Mouse (Mus musculus): ENCODE results near the gene Zeb2.

Gene Zeb2

DNA sequence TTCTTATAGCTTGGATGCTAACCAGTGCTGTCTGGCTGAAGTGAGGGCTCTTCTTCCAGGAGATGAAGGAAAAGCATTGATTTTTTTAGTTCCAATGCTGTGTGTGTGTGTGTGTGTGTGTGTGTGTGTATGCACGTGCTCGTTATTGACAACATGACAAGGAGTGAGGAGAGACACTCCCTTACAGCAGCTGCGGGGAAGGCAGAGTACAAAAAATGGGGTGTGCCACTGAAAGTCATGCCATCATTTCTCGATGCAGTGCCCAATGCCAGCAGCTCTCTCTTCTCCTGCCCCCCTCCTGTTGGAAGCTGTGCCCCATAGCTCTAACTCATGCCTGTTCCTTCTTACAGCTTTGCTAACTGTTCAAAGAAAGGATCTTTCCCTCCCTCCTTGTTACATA lies 56.4 kb downstream of the Zeb2 start:
- no peak for DNase-seq (ENCODE audit: low spot score)

DNA sequence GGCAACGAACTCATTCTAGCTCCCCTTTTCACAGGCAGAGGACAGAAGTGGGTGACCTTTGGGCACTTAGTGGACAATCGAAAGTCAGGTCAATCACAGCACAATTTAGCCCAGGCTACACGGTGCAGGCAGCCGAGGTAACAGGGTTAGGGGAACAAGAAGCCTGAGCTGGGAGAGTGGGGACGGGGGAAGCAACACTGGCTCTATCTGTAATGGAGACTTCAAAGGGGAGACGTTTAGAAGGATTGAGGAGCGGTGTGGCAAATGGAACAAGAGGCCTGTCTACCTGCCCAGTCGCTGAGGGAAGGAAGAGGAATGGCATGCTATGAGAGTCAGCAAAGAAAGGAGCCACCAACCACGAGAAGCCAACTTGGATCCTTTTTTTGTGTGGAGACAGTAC lies 57.0 kb downstream of the Zeb2 start:
- DNase-seq (ENCODE audit: low spot score), result no peak

DNA sequence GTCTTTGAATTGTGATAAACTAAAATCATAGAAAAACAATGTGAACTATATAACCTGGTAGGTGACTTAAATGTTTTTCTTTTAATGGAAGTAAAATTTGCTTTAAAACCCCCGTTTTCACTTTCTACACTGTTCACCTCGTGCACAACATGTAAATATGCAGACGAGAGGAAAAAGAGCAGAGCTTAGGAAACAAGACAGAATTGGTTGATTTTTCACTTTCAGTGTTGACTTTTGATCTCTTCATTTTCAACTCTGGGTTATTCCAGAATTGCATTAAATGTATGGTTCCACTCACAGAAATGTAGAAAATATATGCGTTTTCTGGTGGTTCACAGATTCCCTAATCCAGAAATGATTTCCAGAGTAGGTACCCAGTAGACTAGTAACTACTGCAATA lies 57.6 kb downstream of the Zeb2 start:
- no peak for DNase-seq (ENCODE audit: low spot score)

DNA sequence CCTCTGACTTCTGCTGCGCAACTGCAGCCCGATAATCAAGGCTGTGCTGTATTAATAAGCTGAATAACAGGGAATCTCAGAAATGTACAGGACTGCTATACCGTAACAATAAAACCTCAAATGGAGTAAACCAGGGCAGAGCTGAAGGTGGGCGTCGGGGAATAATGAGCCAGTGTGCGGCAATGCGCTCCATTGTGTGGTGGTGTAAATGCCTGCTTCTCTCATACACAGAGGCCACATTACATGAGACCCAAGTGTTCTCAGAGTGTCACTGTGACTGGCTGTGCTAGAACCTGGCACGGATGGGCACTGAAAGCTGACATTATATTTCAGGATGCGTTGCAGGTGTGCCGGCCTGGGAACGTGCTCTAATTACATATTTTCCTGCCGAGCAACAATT lies 58.2 kb downstream of the Zeb2 start:
- DNase-seq (ENCODE audit: low spot score), result no peak

DNA sequence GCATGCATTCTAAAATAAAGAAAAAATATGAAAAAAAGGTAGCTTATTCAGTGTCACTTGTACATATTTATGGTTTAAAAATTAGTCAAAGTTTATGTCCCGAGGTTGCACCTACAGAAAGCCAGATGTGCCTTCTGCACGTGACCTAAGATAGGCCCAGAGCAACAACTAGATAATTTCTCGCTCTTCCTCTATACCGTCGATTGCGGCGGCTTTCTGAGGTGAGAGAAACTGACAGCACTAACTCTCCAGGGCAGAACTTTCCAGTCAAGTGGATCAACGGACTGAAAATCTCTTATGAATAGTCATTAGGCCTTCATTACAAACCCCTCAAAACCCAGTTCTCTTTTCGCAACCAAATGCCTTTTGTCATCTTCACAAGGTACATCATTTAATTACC lies 59.0 kb downstream of the Zeb2 start:
- DNase-seq (ENCODE audit: low spot score), result no peak

- no peak for DNase-seq (ENCODE audit: low spot score)
Measured at GRCm38 (mm10) chr2:45056856-45057562, 60.2 kb downstream of the Zeb2 start.

GRCm38 (mm10) chr2:45055926-45056325 lies 61.3 kb downstream of the Zeb2 start:
- DNase-seq (ENCODE audit: low spot score), result no peak

- no peak for DNase-seq (ENCODE audit: low spot score)
Measured at GRCm38 (mm10) chr2:45055034-45055615, 62.1 kb downstream of the Zeb2 start.

DNA sequence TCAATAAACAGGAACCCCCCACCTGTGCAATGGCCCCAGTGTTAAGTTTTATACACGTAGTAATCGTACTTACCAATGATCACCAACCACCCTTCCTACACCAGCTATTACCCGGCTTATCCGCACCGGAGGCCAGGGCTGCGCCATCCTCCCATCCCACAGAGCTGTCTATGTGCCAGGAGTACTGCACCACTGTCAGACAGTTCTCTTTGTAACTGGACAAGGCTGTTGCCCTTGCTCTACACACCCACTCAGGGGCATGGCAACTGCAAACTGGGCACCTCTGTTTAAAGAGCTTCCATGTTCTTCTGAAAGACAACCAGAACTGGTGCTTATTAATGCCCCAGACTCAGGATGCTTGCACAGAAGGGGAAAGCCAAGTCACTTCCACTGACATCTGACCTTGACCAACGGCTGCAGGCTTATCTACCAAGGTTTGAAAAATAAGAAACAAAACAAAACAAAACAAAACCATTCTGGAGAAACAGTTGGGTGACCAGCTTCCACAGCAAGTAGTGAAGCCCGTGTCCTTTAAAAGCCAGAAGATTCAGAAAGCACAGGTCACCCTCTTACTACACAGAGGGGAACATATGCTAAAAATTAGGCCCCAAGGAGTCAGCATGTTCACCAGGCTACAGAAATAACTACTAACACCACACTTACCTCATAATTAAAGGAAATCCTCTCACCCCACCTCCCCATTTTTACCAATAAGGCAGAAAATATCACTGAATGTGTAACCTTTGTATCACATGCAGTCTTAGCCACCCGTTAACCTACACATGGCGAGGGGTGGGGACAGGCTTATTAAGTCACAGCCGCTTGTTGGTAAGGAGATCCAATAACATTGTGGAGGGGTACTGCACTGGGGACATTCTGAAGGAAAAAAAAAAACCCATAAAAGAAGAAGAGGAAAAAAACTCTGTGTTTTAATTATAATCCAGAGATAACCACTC lies 62.8 kb downstream of the Zeb2 start:
- no peak for DNase-seq (ENCODE audit: low spot score)

GRCm38 (mm10) chr2:45052587-45052986 lies 64.6 kb downstream of the Zeb2 start:
- DNase-seq (ENCODE audit: low spot score), result no peak

GRCm38 (mm10) chr2:45051321-45051720 lies 65.9 kb downstream of the Zeb2 start:
- no peak for DNase-seq (ENCODE audit: low spot score)

DNA sequence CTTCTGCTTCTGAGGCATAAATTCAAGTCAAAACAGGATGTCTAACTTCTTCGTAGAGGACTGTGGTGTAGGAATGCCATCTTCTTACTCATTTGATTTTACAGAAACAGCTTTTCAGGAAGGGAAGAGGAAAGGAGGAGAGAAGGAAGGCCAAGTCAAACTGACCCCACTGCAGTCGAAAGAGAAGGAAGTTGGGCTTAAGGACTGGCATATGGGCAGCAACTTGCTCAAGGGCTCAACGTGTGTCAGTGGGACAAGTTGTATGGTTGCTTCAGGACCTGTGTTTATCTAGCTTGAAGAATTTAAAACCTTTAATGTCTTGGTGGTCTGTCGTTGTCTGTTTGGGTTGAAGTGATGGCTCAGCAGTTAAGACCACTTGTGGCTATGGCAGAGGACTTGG lies 67.3 kb downstream of the Zeb2 start:
- no peak for DNase-seq (ENCODE audit: low spot score)

GRCm38 (mm10) chr2:45049279-45049678 lies 67.9 kb downstream of the Zeb2 start:
- no peak for DNase-seq (ENCODE audit: low spot score)

DNA sequence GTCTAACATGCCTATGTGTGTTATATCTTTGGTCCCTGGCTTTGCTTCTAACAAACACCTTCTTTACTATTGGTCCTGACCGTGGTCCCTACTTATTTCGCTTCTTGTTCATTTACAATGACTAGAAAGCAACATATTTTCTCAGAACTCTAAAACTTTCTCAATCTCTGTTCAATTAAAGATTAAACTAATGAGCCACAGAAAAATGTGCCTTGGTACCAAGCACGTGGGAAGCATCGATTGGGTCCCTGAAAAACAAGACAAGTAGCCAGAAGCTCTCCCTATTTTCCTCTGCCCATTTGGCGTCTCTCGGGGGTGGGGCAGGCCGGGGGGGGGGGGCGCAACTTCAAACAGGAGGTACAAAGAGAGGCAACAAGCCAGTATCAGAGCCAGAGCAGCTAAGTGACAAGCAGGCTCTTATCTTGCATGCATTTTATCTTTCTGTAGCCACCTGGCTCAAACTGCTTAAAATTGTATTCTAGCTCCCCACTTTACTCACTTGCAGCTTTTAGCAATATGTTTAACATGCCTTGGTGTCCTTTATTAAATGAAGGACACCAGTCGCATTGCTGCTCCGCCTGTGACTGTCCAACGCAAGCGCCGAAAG lies 76.4 kb downstream of the Zeb2 start:
- no peak for DNase-seq (ENCODE audit: low spot score)

DNA sequence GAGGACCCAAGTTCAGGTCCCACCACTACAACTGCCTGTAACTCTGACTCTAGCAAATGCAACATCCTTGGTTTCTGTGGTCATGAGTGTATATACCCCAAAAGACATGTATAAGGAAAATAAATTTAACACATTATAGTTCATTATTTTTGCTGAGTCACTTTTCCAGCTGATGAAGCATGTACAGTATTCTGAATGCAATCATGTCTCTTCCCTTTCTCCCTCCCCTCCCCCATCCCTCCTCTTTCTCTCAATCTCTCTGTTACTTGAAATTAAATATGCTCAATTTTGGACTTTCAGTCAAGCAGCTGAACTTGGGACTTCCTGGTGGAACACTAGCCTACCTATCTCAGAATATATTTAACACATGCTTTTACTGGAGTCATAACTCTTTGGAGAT lies 77.7 kb downstream of the Zeb2 start:
- DNase-seq (ENCODE audit: low spot score), result no peak

- DNase-seq (ENCODE audit: low spot score), result no peak
Measured at GRCm38 (mm10) chr2:45028091-45028638, 89.0 kb downstream of the Zeb2 start.

GRCm38 (mm10) chr2:45017186-45017800 lies 99.9 kb downstream of the Zeb2 start:
- no peak for DNase-seq (ENCODE audit: low spot score)

DNA sequence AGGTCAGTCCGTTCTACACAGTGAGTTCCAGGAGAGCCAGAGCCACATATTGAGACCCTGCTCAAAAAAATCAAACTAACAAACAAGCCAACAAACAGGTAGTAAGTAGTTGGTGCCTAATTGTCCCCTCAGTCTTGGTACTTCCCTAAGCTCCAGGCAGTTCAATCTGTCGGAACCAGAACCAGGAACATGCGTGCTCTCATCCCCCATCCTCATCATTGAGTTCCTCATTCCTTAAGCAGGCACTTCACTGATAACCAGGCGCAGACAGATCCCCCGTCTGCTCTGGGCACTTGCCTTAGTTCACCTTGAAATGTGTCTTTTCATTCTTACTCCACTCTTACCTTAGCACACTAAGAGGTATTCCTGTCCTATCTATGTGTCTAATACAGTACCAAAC lies 103.9 kb downstream of the Zeb2 start:
- no peak for DNase-seq (ENCODE audit: low spot score)

DNA sequence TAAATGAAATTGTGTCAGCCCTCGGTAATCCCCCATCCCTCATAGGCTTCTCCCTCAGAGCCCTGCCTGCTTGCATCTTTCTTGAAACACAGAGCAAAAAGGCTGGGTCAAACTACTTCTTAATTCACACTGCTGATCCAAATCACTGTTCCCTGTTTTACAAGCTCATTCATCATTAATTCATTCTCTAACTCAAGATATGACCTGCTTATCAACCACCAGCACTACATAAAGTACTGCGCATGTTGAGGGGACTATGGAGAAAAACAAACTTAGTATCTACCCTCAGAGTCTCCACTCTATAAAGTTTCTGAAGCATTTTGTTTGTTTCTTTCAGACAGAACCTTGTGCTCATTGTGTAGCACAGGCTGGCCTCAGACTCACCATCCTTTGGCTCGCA lies 104.5 kb downstream of the Zeb2 start:
- DNase-seq (ENCODE audit: low spot score), result no peak

- DNase-seq (ENCODE audit: low spot score), result no peak
Measured at GRCm38 (mm10) chr2:45010701-45011100, 106.5 kb downstream of the Zeb2 start.

DNA sequence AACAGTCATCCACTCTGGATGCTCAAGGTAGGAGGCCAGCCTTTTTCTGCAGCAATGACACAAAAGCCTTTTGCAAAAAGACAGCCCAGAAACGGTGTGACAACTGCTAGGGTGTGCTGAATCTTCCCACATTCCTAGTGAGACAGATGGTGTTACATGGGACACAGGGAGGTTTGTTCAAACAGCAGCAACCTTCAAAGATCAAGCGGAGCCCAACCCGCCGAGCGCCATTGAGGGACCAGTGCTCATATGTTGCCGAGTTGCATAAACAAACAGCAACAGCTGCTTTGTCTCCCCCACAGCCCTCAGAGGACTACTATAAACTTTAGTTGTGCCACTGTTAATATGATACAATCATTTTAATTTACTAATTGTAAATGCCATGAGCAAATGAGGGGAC lies 117.3 kb downstream of the Zeb2 start:
- no peak for DNase-seq (ENCODE audit: low spot score)

GRCm38 (mm10) chr2:44998710-44999109 lies 118.5 kb downstream of the Zeb2 start:
- no peak for DNase-seq (ENCODE audit: low spot score)

All from ovary, postnatal 10 days (tissue).